Mouse (Mus musculus) right cerebral cortex, postnatal 25 days (tissue): ENCODE results near the gene Gm28043.

Experiments used
- DNase-seq: peaks from one replicate; pipeline ENCODE4 v3.0.0; 2022

Gm28043 gene

DNA sequence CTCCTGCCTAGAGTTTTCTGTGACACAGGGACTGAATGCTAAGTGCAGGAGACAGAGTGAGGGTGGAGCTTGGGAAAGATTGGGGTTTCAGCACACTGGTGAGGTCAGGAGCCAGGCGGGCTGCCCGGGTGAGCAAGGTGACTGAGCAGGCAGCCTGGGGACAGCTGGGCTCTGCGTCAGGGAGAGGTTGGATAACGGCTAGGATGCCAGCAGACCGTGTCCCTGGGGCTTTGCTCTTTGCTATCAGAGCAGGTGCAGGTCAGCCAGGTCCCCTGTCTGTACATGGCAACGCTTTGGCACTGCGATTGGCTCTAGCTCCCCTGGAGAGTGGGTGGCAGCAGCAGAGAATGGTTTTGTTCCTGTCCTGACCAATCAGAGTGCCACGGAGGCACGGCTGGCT lies 12.6 kb downstream of the Gm28043 start:
- DNase-seq = no peak

DNA sequence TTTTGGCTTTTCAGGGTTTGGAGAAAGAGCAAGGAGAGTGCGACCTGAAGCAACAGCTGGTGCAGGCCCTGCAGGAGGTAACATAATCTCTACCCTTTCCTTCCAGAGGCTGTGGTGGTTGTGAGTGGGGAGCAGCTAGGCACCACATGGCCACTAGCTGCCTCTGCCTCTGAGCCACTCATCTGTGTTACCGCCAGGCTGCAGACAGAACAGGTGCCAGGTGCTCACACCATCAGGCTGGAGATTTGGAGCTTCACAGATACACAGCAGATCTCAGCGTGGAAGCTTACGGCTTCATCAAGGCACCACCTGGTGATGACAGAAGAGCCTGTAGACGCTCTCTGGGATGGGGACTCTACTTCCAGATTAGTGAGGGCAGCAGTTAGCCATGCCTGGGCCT lies 14.3 kb downstream of the Gm28043 start:
- DNase-seq = peak; percentile 28

DNA sequence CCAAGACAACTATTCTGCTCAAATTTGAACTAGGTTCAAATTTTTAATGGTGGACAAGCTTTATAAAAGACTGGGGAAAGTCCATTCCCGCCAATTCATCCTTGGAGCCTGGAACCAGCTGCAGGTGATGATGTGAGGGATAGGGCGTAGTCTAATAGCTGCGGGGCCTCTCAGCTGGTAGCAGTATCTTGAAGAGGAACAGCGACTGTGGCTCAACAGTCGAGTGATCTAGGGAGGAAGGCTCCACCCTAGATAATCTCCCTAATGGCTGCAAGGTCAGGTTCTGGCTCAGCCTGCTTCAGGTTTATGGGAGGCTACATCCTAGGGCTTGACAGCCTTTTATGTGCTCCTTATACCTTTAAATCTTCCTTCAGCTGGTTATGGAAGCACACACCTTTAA lies 14.9 kb downstream of the Gm28043 start:
- no peak for DNase-seq

DNA sequence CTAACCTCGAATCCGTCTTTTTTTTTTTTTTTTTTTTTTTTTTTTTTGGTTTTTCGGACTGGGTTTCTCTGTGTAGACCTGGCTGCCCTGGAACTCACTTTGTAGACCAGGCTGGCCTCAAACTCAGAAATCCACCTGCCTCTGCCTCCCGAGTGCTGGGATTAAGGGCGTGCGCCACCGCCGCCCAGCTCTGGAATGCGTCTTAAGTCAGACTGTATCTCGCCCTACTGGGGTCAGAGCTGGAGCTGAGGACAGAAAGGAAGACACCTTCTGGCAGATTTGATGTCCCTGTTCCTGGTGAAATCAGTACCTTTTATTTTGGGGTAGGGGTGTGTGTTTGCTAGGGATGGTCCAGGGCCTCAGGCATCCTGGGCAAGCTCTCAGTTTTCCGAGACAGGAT lies 17.6 kb downstream of the Gm28043 start:
- no peak for DNase-seq

- no peak for DNase-seq
Observed at GRCm38 (mm10) chr17:29635492-29635891, 20.8 kb downstream of the Gm28043 start.

DNA sequence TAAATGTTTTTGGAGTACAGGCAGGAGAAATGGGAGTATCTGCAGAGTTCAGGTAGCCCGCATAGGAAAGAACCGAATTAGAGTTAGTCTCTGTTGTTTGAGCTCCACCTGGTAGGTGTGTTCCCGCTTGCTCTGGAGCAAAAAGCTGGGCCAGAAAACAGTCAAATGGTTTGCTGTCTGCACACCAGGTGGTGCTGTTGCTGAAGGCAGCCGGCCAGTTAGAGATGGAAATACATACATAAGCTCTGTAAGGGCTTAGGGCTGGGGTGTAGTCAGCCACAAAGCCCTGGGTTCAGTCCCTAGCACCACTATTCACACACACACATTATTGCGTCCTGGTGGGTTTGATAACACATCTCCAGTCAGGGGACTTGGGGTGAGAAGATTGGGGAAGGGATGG lies 21.4 kb downstream of the Gm28043 start:
- DNase-seq = peak; percentile 33

DNA sequence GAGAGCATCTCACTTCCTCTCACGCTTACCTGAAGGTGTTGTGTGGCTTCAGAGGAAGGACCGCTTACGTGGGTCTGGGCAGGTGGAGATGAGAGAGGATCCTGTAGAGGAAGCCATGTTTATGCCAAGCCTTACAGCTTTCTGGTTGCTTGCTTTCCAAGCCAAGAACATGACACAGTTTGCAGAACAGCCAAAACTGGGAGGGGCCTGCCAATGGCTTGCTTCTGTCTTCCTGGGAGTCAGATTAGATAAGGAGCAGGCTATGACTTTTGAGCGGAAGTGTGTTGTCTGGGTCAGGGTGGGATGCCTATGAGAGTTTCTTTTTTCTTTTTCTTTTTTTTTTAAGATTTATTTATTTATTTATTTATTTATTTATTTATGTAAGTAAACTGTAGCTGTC lies 22.7 kb downstream of the Gm28043 start:
- DNase-seq = no peak

DNA sequence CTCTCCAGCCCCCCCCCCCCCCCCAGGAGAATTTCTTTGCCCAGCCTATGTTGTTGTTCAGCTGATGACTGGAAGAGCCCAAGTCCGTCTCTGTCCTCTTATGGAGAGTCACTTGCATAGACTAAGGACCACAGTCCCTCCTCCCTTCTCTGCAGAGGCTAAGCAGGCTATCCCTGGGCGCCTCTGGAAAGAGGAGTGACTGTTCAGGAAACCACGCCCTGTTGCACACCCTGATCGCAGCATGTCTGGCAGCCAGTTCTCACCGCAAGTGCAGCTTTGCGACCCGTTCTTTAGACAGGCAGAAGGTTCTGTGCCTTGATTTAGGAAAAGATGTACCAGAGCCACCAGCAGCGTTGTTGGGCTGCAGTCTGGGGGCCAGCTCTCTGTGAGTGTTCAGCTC lies 23.2 kb downstream of the Gm28043 start:
- no peak for DNase-seq

- DNase-seq = no peak
Observed at GRCm38 (mm10) chr17:29640971-29641370, 26.3 kb downstream of the Gm28043 start.

DNA sequence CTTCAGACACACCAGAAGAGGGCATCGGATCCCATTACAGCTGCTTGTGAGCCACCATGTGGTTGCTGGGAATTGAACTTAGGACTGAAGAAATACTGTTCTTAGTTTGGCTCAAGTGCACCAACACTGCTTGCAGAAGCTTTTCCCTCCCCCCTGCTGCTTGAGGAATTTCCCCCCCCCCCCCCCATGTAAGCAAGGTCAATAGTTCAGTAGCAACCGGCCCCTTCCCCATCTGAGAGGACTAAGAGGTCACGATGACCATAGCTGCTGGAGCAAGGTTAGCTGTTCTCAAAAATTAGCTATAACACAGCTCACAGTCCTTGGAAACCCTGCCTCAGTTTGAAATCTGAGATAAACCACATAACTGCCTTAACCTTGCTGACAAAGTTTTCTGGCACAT lies 27.5 kb downstream of the Gm28043 start:
- no peak for DNase-seq

GRCm38 (mm10) chr17:29658249-29658648 lies 43.6 kb downstream of the Gm28043 start:
- no peak for DNase-seq

- peak; percentile 96 for DNase-seq
Observed at GRCm38 (mm10) chr17:29660076-29660761, 45.5 kb downstream of the Gm28043 start, which contains the start of gene Cmtr1. Gene Cmtr1, plus strand, starts transcription at chr17:29660595.

DNA sequence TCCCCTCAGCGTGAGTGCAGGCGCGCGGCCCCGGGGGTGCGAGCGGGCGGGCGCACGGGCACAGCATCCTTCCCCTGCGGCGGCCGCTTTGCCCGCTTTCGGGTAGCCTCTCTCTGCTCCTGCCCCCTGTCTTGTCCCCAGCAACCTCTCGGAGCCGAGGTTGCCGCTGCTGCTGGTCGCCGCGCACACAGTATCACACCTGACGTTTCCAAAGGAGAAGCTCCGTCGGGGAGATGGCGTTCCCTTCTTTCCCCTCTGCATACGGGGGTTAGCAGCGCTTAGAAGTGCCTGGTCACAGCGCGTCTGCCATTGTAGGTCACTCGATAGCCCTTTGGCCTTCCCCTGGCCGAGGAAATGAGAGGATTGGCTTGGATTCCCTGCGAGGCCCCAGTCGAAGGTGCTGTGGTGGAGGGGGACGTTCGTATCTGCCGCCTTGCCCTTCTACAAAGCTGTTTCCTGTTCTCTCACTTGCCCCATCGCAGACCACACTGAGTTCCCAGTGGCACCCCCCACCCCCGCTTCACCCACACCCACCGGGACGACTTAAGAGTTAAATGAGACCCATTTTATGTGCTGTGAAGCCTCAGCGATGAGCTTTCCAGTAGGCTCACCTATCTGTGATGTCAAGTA lies 46.2 kb downstream of the Gm28043 start:
- DNase-seq = no peak

DNA sequence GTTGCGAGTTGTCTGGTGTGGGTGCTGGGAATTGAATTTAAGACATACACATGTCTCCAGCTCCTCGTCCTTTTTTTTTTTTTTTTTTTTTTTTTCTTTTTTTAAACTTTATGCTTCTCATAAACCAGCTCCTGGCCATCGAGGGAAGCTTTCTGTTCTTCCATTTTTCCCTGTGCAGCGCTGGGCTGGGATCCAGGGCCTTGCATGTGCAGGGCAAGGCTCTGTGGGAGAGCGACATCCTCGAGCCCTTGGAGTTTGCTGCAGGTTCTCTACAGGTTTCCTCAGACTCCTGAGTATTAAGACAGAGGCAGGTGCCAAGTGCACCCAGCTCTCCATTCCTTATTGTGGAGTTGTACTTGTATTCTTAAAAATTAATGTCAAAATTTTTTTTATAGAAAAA lies 47.5 kb downstream of the Gm28043 start:
- DNase-seq = no peak

GRCm38 (mm10) chr17:29668051-29668986 lies 53.6 kb downstream of the Gm28043 start:
- peak; percentile 59 for DNase-seq

DNA sequence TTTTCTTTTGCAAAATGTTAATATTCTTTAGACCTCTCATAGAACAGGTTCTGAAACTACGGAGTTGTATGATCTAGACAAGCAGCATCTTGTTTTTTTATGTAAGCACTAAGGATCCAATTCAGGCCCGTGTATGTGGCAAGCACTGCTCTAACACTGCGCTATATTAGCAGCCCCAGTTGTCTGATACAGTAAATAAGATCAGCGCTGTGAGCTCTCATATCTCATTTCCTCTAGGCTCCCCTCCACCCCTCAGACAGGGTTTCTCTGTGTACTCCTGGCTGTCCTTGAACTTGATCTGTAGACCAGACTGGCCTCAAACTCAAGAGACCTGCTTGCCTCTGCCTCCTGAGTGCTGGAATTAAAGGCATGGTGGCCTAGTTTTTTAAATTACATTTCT lies 54.4 kb downstream of the Gm28043 start:
- DNase-seq = no peak

- DNase-seq = no peak
Observed at GRCm38 (mm10) chr17:29669936-29670335, 55.3 kb downstream of the Gm28043 start.

- DNase-seq = no peak
Observed at GRCm38 (mm10) chr17:29671021-29671420, 56.3 kb downstream of the Gm28043 start.

- DNase-seq = no peak
Observed at GRCm38 (mm10) chr17:29673325-29673724, 58.6 kb downstream of the Gm28043 start.

DNA sequence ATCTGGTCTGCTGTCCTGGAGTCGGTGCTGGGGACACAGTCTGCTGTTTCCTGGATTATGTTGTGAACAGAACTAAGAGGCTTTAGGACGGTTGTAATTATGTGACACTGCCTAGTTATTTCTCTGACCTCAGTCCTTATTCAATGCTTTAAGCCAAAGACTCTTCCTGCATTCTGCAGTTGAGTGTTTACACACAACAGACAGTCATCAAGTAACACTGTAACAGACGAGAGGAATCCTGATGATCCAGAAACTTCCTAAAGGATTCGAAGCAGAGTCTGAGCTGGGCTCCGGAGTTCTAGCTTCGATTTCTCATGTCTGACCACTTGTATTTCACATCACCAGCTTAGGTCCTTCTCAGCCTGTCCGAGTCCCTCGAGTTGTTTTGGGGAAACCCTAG lies 63.9 kb downstream of the Gm28043 start:
- no peak for DNase-seq

GRCm38 (mm10) chr17:29679038-29679767 lies 64.5 kb downstream of the Gm28043 start:
- no peak for DNase-seq

GRCm38 (mm10) chr17:29680174-29680573 lies 65.5 kb downstream of the Gm28043 start:
- no peak for DNase-seq

GRCm38 (mm10) chr17:29680921-29681320 lies 66.2 kb downstream of the Gm28043 start:
- DNase-seq = no peak
